Mouse (Mus musculus) T-helper 1 cell (primary cell): ENCODE results near the gene Brinp3.

ENCODE experiments used
- in situ Hi-C: fragments of 300-600 bp; cut with MboI, MseI; formaldehyde crosslinking; loops from one replicate; pipeline ENCODE4 v1.15.1; 2025; ENCODE audit warnings: high pct_unique_total_duplicates

The Brinp3 gene

DNA sequence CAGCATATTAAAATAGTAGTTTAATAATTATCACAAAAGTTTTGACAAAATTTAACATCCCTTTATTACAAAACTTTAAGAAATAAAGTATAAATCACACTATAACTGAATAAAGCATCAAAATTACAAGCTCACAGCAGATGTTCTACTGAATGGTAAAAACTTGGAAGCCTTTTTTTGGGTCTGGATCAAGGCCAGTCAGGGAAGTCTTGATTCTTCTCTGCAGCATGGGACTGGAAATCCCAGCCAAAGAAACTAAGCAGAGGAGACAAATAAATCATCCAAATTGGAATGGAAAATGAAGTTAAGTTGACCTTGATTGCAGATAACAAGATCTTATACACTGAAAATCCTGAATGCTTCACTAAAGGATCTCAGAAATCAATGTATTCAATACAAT lies 298.3 kb downstream of the Brinp3 start:
- in situ Hi-C loops: no loop called here

DNA sequence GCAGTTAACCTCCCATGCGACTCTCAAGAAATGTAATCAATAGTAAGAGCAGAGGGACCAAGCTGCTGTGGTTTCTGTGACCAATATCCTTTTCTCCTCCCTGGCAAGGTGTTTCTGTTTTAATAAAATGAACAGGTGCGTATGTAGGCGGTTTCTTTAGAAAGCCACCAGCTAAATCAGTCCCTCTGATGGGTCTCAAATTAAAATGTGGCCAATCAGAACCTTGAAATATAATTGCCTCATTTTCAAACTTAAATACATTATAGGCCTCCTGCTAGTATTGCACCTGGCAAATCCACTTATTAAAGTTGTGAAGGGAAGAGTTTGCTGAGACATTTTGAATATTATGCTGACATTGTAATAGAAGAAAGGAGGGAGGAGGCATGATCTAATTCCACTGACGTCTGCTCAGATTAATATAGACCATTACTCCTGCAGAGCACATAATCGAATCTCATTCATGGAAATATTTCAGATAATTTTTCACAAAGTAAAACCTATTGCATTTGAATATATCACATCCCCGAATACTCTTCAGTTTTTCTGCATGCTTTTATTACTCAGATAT lies 305.5 kb downstream of the Brinp3 start:
- in situ Hi-C loops: loop anchor here (10.0 kb wide), 1 partner anchor 755 kb away; no protein-coding TSS in a partner anchor

DNA sequence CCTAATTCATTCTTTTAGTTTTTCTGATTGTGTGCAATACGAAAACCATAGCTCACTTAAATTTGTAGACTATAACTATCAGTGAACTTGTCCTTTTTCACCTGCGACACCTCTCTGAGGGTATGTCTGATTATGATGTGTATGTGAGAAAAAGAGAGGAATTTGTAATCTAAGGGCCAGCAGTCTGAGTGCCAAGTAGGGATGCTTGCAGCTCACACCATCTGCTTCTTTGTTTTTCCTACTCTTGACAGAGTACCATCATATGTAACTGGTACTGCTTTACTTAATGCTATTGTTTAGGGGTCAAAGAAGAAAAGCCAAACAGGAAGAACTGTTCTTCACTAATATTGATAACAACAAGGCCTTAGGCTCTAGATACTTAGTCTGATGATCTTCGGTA lies 307.3 kb downstream of the Brinp3 start:
- in situ Hi-C loops: loop anchor here (10.0 kb wide), 1 partner anchor 757 kb away; no protein-coding TSS in a partner anchor

DNA sequence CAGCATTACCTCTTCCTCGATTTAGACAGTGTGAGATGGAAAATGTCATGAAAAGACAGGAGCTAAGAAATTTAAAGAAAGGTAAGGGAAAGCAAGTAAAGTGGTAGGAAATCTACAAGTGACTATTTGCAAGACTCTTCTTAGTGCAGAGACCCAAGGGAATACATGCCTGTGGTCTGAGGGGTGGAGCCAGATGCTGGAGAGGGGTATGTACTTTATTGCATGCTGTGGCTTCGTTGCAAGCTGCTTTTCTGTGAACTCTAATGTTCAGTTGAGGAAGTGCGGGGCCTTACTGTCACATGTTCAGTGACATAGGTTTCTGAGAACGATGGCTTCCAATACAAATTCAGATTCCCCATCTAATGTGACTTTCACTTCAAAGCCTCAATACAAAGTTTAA lies 313.2 kb downstream of the Brinp3 start:
- in situ Hi-C loops: loop anchor here (10.0 kb wide), 1 partner anchor 763 kb away; no protein-coding TSS in a partner anchor

DNA sequence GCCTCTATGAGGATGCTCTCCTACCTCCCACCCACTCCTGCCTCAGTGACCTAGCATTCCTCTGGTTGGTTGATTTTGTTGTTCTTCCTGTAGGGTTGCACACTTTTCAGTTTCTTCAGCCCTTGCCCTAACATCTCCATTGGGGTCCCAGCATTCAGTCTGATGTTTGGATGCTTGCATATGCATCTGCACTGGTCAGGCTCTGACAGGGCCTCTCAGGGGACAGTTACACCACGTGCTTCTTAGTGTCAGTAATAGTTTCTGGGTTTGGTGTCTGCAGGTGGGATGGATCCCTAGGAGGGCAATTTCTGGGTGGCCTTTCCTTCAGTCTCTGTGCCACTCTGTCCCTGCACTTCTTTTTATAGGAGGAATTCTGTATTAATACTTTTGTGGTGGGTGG lies 339.3 kb downstream of the Brinp3 start:
- in situ Hi-C loops: no loop called here

DNA sequence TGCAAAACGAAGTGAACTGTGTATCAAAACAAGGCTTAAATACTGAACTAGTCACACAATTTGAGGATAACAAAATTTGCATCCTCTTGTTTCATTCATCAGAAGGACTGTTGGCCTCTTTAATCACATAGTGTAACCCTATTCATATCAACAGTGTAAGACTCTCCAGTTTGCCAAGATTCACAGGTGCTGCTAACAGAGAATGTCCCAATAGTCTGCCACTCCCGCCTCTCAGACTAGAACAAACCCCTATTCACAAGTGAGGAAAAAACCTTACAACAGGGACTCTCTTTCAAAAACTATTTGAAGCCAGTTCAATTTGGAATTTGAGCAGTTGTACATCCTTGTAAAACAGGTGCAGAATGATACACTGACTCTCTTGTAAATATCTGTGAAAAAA lies 349.5 kb downstream of the Brinp3 start:
- in situ Hi-C loops: no loop called here

DNA sequence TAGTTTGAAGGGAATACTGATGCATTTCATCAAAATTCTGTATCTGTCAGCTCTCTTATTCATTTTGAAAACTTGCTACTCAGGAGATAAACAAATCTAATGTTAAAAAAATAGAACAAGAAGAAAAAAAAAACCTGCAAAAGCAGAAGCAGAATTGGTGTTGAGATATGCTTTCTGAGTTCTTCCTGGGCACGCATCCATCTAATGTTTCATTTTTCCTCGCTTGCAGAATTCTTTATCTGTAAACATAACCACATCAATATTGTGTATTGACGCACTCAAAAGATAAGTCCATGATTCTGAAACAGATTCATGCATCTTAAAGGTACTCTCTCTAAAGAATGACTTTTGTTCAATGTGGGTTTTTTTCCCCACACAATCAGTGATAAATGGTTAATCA lies 354.3 kb downstream of the Brinp3 start:
- in situ Hi-C loops: no loop called here

DNA sequence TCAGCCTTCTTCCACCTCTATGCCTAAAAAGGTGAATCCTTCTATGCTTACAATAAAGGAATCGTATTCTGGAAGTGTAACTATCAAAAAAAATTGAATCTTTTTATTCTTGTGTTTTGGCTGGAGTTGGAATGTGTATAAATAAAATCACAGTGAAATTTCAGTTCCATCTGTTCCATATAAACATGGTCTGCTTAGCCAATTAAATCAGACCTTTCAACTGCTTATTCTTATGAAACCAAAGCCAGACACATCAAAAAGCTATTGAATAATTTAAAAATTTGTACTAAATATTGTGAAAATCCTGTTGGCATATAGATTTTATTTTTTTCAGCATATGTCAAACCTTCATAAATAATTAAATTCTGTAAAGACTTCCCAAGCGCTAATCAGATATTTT lies 355.6 kb downstream of the Brinp3 start:
- in situ Hi-C loops: no loop called here

DNA sequence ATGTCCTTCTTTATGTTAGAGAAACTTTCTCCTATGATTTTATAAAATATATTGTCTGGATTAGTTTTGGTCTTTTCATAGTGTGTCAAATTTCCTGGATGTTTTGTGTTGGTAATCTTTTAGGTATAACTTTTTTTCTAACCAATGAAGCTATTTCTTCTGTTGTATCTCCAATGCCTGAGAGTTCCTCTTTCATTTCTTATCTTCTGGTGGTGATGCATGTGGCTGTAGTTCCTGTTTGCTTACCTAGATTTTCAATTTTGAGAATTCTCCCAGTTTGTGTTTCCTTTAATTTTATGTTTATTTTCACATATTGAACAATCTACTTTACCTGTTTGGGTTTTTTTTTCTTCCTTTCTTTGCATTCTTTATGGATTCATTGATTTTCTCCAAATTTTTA lies 404.1 kb downstream of the Brinp3 start:
- in situ Hi-C loops: no loop called here

DNA sequence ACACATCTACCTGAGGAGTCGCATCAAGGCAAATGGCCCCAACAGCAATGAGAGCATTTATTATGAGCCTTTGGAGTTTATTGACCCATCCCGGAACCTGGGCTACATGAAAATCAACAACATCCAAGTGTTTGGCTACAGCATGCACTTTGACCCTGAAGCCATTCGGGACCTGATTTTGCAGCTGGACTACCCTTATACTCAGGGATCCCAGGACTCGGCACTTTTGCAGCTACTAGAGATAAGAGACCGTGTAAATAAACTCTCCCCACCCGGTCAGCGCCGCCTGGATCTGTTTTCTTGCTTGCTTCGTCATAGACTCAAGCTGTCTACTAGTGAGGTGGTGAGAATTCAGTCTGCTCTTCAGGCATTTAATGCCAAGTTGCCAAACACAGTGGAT lies 407.1 kb downstream of the Brinp3 start:
- in situ Hi-C loops: no loop called here

DNA sequence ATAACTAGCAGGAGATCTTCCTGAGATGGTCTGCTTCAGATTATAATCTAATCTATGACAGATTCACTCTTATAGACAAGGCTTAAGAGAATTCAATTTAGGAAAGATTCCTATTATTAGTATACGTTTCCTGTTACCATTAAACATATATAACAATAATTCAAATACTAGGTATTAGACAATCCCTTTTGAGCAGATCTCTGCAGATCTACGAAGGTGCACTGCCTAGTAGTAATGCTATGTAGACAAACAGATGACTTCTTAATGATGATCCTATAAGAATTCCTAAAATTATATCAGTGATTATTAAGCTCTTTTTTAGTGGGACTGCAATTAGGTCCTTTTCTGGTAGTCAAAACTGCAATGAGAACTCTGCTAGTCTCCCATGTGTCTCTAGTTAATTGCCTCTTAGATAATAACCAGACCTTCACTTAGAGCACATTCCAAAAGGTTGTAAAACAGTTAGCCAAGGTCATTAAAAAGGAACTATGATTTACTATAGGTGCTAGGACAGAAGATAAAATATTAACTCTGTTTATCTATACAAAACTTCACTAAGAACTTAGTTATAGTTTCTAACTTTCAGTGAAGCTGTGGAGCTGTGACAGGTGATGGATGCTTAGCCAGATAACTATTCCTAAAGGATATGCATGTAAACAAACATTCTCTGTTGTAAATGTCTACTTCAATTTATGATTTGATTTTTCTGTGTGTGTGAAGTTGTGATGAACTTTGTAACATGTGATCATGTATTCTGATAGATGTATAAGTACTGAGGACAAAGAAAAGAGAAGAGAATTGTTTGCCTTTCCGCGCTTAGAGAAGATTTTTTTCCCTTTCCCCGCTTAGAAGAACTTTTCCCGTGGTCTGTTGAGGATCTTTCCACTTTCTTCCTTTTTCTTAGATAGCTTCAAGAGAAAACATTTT lies 445.2 kb downstream of the Brinp3 start:
- in situ Hi-C loops: no loop called here
